Mouse (Mus musculus) adrenal gland, postnatal 4 days (tissue): ENCODE measurements around the gene Rph3a. TPM values are rescaled to one million over a fixed set of nuclear protein-coding genes. Genes with fewer than 3 reads are reported as not detected.
"Not testable (repeated sequence)": the region's sequence is repeated elsewhere in the genome, so short reads cannot be mapped to it uniquely, and the experiment has no call there.

Source experiments
- DNase-seq, 2 experiments: peaks; one replicate each; pipeline ENCODE4 v3.0.0; 2021 to 2022; ENCODE audit warnings: low spot score in 2 of 2, mixed read lengths in 2 of 2
- total RNA-seq, 2 experiments: library from RNA; stranded (reverse); gene quantifications; 2 replicates each; pipeline ENCODE4 v1.2.3; 2021

The Rph3a gene
- total RNA-seq, 2 experiments from 2014 or later = 4.3 to 6.9 TPM

DNA sequence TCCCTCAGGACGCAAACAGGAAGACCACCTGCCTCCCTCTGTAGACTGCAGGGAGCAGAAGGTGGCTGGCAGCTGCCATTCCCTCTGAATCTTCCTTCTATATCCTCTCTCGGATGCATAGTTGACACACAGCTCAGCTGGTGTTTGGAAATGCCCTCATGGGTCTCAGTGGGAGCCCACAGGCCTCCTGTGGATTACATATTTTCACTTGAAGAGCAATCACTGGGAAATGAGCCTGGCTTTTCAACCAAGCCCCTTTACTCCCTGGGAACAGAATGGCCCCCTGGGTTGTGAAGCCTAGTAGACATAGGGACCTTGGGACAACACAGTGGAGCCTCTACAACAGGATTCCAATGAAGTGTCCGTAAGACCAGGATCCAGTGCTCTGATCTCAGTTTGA is 33.8 kb downstream of the Rph3a start:
- no peak for DNase-seq

DNA sequence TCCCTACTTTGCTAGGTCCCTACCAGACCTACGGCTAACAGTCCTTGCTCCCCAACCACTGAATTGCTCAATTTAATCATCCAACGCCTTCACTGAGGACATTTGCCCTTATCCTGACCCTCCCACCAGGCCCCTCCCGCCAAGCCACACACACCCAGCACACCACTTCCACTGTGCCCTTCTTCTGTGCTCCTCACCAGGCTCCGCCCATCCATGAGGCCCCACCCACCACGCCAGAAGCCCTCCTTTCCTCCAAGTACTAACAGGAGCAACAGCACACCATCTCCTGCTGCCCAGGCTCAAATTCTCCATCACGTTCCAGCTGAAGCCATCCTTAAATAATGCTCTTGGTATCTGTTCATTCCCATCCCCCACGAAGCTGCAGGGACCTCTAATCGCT is 35.4 kb downstream of the Rph3a start:
- DNase-seq = no peak

DNA sequence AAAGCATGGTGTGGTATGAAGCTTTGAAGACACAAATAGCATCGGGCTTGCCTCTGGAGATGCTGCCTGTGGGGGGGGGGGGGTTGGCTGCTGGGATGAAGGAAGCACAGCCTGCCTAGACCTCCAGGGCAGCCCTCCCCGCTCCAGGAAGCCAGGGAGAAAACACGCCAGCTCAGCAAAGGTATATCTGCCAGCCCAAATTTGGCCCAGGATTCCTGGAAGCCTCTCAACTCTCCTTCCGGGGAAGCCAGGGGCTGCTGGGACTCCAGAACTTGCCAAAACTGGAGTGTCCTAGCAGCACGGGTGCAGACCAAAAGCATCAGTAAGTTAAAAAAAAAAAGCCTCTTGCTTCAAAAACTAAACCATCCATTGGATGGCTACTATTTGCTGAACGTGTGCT is 37.6 kb downstream of the Rph3a start:
- DNase-seq = no peak

DNA sequence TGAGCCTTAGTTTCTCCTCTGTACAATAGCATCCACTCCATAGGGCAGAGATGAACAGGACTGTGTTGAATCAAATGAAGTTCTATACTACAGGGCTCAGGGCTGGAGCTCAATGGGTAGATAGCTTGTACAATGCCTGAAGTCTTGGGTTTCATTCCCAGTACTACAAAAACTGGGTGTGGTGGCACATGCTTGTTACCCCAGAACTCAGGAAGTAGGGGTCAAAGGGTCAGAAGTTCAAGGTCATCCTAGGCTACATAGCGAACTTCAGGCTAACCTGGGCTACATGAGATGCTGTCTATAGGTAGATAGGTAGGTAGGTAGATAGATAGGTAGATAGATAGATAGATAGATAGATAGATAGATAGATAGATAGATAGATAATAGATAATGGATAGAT is 38.6 kb downstream of the Rph3a start:
- no peak for DNase-seq

DNA sequence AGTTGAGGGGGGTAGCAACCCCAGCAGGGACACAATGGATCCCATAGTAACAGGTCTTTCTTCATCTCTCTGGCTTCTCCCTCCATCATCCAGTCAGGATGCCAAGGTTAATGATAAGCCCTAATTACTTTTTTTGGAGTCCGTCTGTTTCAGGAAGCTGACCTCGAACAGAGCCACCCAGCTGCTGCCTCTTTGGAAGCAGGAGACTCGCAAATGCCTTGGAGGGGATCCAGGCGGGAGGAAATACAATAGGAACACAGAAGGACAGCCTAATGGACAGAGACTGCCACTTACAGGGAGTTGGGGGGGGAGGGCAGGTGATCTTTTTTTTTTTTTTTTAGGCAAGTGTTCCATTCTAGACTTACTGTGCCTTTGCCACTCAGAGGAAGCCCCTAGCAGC is 40.2 kb downstream of the Rph3a start:
- no peak for DNase-seq

DNA sequence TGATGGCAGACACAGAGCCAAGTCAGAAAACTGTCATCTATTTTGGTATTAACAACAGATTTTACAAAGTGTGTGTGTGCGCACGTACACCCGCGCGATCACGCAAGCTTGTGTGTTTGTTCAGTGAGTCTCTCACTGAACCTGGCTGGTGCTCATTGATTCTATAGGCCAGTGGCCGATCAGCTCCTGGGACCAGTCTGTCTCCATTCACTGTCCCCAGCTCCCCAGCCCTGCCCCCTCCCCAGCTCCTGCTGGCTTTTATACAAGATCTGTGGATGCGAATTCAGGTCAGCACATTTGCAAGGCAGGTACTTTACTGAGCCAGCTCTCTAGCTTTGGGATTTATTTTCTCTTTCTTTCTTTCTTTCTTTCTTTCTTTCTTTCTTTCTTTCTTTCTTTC is 41.1 kb downstream of the Rph3a start:
- DNase-seq = no peak

DNA sequence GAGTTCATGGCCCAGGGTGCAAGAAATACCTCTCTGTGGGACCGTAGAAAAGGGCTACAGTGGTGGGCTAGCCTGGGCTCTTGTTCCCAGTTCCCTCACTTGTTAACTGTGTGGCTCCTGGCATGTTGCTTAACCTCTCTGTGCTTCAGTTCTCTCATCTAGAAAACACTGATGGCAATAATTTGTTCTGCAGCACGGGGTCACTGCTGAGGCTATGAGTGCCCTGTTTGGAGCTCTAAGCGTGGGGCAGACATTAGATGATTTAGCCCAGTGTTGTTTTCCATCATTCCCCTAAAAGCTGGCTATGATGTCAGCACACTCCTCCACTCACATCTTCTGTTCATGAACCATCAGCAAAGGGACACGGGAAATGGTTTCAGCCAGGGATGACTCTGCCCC is 41.8 kb downstream of the Rph3a start:
- no peak for DNase-seq

DNA sequence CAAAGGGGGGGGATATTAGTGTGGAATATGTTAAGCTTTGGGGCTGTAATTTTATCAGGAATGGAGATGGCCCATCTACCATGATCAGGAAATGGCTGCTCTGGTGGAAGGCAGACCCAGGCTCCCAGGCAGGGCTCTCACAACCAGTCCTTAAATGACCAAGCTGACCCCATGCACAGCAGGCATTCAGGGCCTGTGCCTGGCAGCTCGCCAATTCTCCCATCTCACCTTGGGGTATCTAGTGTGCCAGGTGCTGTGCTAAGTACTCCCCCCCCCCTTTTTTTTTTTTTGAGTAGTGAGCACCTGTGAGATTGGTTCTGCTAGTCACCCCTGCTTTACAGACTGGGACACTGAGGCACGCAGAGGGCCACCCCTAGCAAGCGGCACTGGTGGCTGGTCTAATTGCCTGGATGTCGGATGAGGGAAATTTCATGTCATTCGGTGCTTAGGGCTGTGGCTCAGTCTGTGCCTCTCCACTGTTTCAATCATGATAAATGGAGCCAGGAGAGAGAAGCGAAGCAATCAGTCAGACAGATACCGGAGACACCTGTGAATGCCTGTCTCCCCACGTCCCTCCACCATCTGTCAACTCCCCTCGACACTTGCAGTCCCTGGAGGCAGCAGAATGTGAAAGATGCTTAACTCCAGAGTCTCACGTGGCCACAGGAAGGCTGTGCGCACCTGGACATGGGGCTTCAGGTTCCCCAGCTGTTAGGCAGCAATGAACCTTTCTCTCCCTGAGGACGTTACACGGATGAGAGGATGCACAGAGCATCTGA is 42.3 kb downstream of the Rph3a start:
- DNase-seq = no peak

DNA sequence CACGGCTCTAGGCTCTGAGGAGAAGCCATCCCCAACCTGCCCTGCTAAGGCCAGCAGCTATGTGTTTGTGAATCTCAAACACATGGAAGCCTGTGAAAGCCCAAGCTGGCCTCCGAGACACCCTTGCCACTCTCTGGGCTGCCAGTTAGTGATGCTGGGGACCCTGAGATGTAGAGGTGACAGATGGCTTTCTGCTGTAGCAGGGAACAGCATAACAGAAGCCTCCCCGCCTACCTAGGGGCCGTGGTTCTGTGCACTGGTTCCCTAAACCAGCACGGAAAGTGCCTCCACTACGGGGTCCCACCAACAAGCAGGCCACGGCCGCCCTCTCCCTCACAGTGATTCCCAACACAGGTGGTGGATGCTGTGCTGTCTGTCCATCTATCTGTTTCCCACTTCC is 43.0 kb downstream of the Rph3a start:
- DNase-seq = no peak

DNA sequence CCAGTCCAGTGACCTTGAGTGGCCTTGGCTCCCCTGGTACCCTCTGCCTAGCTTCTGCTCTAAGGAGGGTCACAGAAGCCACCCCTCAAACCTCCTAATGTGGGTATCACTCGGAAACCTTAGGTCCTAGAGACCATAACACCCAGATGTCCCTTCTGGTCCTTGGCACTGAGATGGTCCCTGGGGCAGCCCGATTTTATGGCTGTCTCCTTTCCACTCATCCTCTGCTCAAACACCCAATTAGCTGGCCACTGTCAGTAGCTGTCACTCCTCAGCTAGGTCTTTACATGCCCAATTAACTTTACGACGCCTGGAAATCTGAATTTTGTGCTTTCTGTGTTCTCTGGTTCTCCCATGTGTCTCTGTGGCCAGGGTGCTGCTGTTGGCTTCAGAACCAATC is 43.7 kb downstream of the Rph3a start:
- DNase-seq = no peak

DNA sequence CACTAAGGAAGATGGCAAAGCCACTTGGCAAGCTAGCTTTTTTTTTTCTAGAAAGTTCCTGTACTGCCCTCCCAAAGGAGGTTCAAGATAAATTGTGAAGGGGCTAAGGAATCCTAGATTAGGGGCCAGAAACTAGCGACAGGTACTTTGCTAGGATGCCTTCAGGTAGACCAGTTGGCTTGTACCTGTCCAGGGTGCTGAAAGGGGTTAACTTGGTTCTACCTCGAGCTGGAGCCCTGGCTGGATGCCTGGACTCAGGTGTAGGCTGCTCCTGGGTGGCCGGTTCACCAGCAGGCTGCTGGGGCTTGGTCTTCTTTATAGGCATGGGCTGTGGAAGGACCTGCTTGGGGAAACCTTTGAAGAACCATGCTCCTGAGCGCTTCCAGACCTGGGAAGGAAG is 48.9 kb downstream of the Rph3a start:
- DNase-seq = no peak

DNA sequence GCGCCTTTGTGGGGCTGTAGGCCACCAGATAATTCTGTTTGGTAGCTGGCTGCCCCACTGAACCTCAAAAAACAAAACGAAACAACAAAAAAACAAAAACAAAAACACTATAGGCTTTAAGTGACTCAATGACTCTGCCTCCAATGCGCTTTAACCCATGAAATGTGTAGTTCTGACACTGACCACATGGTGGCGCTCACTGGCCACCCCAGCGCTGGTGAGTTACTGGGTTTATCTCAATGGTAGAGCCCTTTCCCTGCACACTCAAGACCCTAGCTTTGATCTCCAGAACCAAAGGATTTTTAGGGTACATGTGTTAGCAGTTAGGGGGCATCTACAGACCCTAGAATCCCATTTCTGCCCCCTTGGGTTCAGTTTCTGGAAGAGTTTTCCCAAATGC is 55.9 kb downstream of the Rph3a start:
- DNase-seq = no peak

DNA sequence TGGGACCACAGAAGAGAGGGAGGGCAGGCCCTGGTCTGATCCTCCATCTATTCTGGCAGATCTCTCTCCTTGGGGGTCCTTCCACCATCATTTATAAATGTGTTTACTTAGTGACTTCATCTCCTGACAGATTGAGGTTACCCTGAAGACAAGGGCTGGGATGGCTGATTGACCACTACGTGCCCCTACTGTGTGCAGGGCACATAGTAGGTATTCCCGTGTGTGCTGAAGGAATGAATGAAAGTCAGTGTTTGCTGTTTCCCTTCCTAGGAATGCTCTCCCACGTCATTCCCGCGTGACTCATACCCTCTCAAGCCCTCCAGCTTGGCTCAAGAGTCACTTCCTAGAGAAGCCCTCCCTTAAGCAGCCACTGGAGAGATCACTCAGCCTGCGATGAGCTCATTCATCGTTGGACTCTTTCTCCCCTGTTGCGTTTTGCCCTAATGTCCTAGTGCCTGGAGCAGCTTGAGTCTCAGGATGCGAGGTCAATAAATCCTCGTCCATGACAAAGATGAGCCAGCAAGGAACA is 57.6 kb downstream of the Rph3a start:
- no peak for DNase-seq

DNA sequence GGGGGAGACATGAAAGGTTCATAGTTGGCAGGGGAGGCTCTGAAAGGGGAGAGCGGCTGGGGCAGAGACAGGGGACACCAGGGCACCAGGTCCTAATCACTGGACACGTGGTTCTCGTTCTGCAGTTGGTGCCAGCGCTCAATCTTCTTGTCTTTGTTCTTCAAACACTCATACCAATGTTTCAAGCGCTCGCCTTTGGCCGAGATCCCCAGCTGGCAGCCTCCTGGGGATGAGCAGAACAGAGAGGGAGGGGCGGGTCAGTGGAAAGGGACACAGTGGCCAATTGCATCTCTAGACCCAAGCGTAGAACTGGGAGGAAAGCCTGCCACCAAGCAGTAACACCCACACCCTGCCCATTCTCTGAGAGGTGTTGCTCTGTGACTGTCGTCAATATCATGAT is 67.8 kb downstream of the Rph3a start:
- DNase-seq = no peak

DNA sequence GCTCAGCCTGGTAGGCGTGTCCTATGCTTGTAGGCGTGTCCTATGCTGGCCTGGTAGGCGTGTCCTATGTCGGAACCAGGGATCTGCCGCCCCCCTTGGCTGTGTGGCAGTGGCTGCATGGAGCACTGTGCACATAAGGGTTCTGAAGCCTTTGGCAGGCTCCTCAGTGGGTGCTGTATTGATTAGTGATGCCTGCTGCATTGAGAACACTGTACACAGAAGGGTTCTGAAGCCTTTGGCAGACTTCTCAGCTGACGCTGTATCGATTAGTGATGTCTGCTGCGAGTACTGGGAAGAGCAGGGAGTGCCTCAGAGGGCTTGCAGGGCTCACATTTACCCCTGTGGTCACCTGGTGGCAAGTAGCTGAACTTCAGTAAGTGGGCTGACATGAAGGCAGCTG is 71.3 kb downstream of the Rph3a start:
- no peak for DNase-seq

DNA sequence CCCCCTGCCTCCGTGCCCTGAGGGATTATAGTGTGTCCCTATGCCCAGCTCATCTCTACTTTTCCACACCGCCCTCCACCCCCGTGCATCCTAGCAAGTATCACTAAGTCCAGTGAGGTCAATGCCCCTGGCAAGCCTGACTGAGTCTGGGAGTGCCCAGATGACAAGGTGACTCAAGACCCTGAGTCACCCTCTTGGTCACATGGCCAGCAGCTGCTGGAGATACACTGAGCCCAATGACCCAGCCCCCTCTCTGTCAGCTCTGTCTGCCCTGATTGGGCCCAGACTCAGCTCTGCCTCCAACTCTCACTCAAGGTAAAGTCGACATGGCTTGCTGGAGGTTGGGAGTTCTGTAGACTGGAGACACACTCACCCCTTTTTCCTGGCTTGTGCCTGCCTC is 72.1 kb downstream of the Rph3a start:
- DNase-seq = no peak

DNA sequence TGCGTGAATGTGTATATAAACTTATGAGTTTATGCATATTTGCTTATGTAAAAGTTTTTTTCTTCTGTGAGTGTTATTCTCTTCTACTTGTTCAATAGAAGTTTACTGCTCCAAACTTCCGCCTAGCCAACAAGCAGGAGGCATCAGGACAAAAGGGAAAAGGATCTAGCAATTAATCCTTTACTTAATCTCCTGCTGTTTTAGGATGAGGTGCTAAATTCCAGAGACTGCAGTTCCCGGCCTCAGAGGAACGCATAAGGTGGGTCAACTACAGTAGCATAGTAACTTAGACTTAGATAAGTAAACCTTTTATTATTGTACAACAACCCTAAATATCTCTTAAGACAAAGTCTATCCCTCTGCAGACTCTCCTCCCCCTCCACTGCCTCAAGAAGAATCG is 75.9 kb downstream of the Rph3a start:
- DNase-seq = no peak

DNA sequence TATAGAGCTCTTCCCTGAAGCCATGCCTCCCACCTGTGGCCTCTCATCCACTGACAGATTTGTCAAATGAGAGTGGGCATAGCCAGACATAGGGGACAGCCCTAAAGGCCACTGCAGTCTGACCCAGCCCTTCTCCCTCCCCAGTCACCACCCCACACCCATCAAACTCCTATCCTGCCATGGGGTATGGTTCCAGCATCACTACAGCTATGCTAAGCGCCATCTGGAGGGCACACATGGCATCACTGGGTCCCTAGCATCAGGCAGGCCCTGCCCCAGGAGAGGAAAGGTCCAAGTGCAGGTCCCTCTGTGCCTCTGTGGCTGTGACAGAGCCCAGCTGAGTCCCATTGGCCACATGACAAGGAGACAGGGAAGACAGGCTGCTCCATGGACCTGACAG is 82.9 kb downstream of the Rph3a start:
- no peak for DNase-seq

DNA sequence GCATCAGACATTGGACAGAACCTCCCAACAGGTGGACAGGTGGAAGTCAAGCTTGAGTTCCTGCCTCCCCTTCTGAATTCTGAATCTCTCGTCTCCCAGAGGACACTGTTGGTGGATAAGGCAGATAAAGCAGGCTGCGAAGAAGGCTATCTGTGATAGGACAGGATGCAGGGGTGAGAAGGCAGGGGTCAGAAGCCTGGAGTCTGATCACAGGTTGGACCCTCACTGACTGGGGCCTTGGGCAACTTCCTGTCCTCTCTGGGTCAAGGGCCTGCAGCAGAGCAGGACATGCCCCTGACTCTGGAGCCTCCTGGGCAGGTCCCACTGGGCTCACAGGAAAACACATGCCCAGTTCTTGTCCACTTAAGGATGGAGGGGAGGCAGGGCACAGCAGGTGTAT is 83.6 kb downstream of the Rph3a start:
- not testable (repeated sequence) for DNase-seq

DNA sequence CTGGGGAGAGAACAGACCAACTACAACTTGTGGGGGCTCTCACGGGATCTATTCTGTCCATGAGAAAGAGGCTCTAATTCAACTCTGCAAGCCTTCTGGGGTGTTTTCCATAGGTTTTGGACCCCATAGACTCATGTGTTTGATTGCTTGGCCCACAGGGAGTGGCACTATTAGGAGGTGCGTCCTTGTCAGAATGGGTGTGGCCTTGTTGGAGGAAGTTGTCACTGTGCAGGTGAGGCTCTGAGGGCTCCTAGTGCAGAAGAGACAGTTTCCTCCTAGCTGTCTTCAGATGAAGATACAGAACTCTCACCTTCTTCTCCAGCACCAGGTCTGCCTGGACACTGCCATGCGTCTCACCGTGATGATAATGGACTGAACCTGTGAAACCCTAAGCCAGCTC is 85.4 kb downstream of the Rph3a start:
- DNase-seq = not testable (repeated sequence)

DNA sequence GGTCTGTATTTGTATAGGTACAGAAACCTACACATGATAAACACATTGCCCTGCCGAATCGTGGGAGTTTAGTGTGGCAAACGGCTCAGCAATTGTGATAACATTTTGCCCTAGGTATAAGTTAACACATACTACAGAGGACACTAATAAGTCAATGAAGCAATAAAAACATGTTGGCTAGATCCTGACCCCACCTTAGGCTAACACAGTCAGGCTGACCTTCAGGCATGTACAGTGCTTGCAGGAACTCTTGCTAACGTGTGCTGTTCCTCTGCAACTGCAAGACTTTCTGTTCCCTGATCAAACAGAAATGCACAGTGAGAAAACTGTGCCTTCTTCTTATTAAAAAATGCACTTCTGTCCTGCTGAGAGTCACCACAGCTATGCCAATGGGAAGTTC is 85.9 kb downstream of the Rph3a start:
- DNase-seq = no peak

DNA sequence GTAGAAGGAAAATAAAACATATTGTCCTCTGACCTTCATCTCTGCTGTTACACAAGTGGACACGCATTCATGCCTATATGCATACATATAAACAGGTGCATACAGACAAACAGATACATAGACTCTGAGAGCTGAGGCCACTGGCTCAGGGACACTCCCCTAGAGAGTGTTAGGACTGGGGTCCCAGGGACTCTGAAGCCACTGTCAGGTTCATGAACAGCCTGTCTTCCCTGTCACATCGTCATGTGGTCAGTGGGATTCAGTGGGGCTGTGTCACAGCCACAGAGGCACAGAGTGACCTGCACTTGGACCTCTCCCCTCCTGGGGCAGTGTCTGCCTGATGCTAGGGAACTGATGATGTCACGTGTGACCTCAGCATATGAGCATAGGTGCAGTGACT is 89.6 kb downstream of the Rph3a start:
- no peak for DNase-seq

DNA sequence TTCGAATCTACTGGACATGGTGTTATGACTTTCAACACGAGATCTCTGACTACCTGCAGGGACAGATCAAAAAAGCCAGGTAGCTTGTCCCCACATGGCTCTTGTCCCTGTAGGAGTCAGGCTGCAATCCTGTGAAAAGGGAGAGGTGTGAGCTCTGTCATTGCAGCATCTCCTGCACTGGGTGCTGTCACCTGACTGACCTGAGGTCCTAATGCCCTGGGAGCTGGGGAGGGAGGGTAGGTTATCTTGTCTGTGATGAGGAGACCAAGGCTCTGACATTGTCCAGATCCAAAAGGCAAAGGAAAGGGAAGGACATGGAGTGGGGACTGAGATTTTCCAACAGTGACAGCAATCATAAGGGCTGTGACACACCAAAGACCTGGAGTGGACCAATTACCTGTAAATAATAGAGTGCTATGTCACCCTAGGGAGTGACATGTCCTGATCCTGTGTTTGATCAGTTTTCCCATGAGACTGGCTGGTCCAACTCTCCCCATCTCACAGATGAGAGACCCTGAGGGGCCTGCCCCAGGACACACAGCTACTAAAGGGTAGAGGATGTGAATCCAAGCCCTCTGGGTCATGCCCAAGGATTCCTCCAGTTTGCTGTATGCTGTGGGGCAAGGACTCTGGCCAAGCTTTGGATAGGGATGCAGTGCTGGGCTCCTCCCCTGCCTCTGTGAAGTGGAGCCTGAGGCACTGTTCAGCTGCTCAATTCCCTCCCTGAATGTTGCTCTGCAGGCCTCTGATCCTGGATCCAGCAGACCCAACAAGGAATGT is 90.5 kb downstream of the Rph3a start:
- not testable (repeated sequence) for DNase-seq
